Mouse (Mus musculus) CH12.LX (cell line): ENCODE results near the gene Net1. TPM values are rescaled to one million over a fixed set of nuclear protein-coding genes. Genes with fewer than 3 reads are reported as not detected.
"Not testable (repeated sequence)": the region's sequence is repeated elsewhere in the genome, so short reads cannot be mapped to it uniquely, and the experiment has no call there.

Source experiments
- DNase-seq: peaks from one replicate; pipeline ENCODE4 v3.0.0-alpha.2; 2013; ENCODE audit errors: extremely low read depth
- H3K27ac ChIP-seq: 2 replicates; pipeline ENCODE4 v1.5.1; 2012; ENCODE audit warnings: low read depth, mild to moderate bottlenecking, control low read depth, moderate library complexity; ENCODE audit not compliant: insufficient read depth
- H3K27me3 ChIP-seq: replicated peaks from 2 replicates; pipeline ENCODE3; 2012; ENCODE audit warnings: inconsistent platforms
- H3K36me3 ChIP-seq, 2 experiments: replicated peaks in 1 of 2; 2 replicates each; pipeline versions ENCODE3 to v1.6.1; 2012; ENCODE audit warnings: inconsistent platforms in 1 of 2, low read length in 1 of 2, mild to moderate bottlenecking in 1 of 2, mixed read lengths in 1 of 2, moderate library complexity in 1 of 2; ENCODE audit not compliant: control insufficient read depth in 1 of 2, insufficient read depth in 1 of 2
- H3K4me1 ChIP-seq, 2 experiments: 2 replicates each; pipeline ENCODE4 v1.6.1; 2012; ENCODE audit warnings: inconsistent platforms in 1 of 2, moderate library complexity in 1 of 2; ENCODE audit not compliant: insufficient read depth in 2 of 2, control insufficient read depth in 1 of 2
- H3K4me2 ChIP-seq: 2 replicates; pipeline ENCODE4 v1.6.1; 2012; ENCODE audit warnings: low read depth, mild to moderate bottlenecking, control low read depth; ENCODE audit not compliant: poor library complexity, insufficient read depth, severe bottlenecking
- H3K4me3 ChIP-seq, 3 experiments: fragments of 150-350 bp in 1 of 3; sonication (generic) in 1 of 3; replicated peaks in 1 of 3; 2 replicates each; pipeline versions ENCODE3 to v1.5.1; 2011 to 2012; ENCODE audit warnings: low read depth in 2 of 3, low read length in 2 of 3, mild to moderate bottlenecking in 2 of 3, moderate library complexity in 2 of 3, control low read depth in 1 of 3, improper control_type of control experiment in 1 of 3, inconsistent platforms in 1 of 3, mixed read lengths in 1 of 3; ENCODE audit not compliant: poor library complexity in 1 of 3
- H3K79me2 ChIP-seq: replicated peaks from 2 replicates; pipeline ENCODE4 v1.6.1; 2012; ENCODE audit warnings: mild to moderate bottlenecking, moderate library complexity; ENCODE audit not compliant: control insufficient read depth, poor library complexity, insufficient read depth, severe bottlenecking; ENCODE audit errors: extremely low read depth
- H3K9ac ChIP-seq: 2 replicates; pipeline ENCODE4 v1.6.1; 2012; ENCODE audit warnings: low read depth, mild to moderate bottlenecking, control low read depth, moderate library complexity; ENCODE audit not compliant: insufficient read depth
- H3K9me3 ChIP-seq: replicated peaks from 2 replicates; pipeline ENCODE3; 2012; ENCODE audit warnings: low read length, inconsistent platforms, mixed read lengths
- CTCF ChIP-seq, 2 experiments: IDR thresholded peaks in 1 of 2; conservative IDR thresholded peaks in 1 of 2; 2 replicates each; pipeline ENCODE4 v1.5.1; 2011 to 2012; ENCODE audit warnings: low read depth in 2 of 2, low read length in 2 of 2, improper control_type of control experiment in 1 of 2, inconsistent platforms in 1 of 2, mild to moderate bottlenecking in 1 of 2, moderate library complexity in 1 of 2
- E2F4 ChIP-seq: IDR thresholded peaks from 2 replicates; pipeline ENCODE4 v1.6.1; 2011; ENCODE audit warnings: low read depth, low read length, improper control_type of control experiment; ENCODE audit not compliant: insufficient replicate concordance
- ELF1 ChIP-seq: IDR thresholded peaks from 2 replicates; pipeline ENCODE4 v1.6.1; 2014; ENCODE audit warnings: low read depth, mild to moderate bottlenecking, inconsistent platforms, low read length, improper control_type of control experiment
- EP300 ChIP-seq: IDR thresholded peaks from 2 replicates; pipeline ENCODE4 v1.6.1; 2011; ENCODE audit warnings: low read length, improper control_type of control experiment
- ETS1 ChIP-seq: conservative IDR thresholded peaks from 2 replicates; pipeline ENCODE4 v1.6.1; 2012; ENCODE audit warnings: low read depth, mild to moderate bottlenecking, inconsistent platforms, low read length, improper control_type of control experiment, moderate library complexity
- GABPA ChIP-seq: IDR thresholded peaks from 2 replicates; pipeline ENCODE4 v1.6.1; 2012; ENCODE audit warnings: low read depth, low read length, improper control_type of control experiment, inconsistent platforms; ENCODE audit not compliant: insufficient replicate concordance
- MAFK ChIP-seq: IDR thresholded peaks from 2 replicates; pipeline ENCODE4 v1.6.1; 2011; ENCODE audit warnings: low read length, improper control_type of control experiment; ENCODE audit not compliant: insufficient replicate concordance
- MAX ChIP-seq: IDR thresholded peaks from 2 replicates; pipeline ENCODE4 v1.6.1; 2011; ENCODE audit warnings: low read length, improper control_type of control experiment
- MAZ ChIP-seq: IDR thresholded peaks from 2 replicates; pipeline ENCODE4 v1.6.1; 2012; ENCODE audit warnings: low read depth, mild to moderate bottlenecking, inconsistent platforms, low read length, improper control_type of control experiment, moderate library complexity
- MEF2A ChIP-seq: IDR thresholded peaks from 2 replicates; pipeline ENCODE4 v1.6.1; 2014; ENCODE audit warnings: low read depth, mild to moderate bottlenecking, inconsistent platforms, low read length, improper control_type of control experiment, borderline replicate concordance
- MXI1 ChIP-seq: IDR thresholded peaks from 2 replicates; pipeline ENCODE4 v1.6.1; 2011; ENCODE audit warnings: mild to moderate bottlenecking, low read depth, low read length, improper control_type of control experiment
- NRF1 ChIP-seq: IDR thresholded peaks from 2 replicates; pipeline ENCODE4 v1.6.1; 2014; ENCODE audit warnings: low read depth, mild to moderate bottlenecking, inconsistent platforms, low read length, improper control_type of control experiment, moderate library complexity
- PAX5 ChIP-seq: IDR thresholded peaks from 2 replicates; pipeline ENCODE4 v1.6.1; 2012; ENCODE audit warnings: low read length, inconsistent platforms, mixed read lengths
- POLR2A ChIP-seq: IDR thresholded peaks from 2 replicates; pipeline ENCODE4 v1.6.1; 2011; ENCODE audit warnings: low read depth, mild to moderate bottlenecking, improper control_type of control experiment, low read length
- RAD21 ChIP-seq: IDR thresholded peaks from 2 replicates; pipeline ENCODE4 v1.6.1; 2011; ENCODE audit warnings: low read depth, mild to moderate bottlenecking, low read length, improper control_type of control experiment, moderate library complexity
- SIN3A ChIP-seq: IDR thresholded peaks from 2 replicates; pipeline ENCODE4 v1.6.1; 2012; ENCODE audit warnings: low read length, improper control_type of control experiment, inconsistent platforms
- SMC3 ChIP-seq: IDR thresholded peaks from 2 replicates; pipeline ENCODE4 v1.6.1; 2011; ENCODE audit warnings: low read depth, low read length, improper control_type of control experiment
- TBP ChIP-seq: conservative IDR thresholded peaks from 2 replicates; pipeline ENCODE4 v1.6.1; 2011; ENCODE audit warnings: low read depth, low read length, improper control_type of control experiment
- UBTF ChIP-seq: IDR thresholded peaks from 2 replicates; pipeline ENCODE4 v1.6.1; 2012; ENCODE audit warnings: low read depth, mild to moderate bottlenecking, inconsistent platforms, low read length, improper control_type of control experiment, moderate library complexity
- USF1 ChIP-seq: IDR thresholded peaks from 2 replicates; pipeline ENCODE4 v1.6.1; 2014; ENCODE audit warnings: low read depth, mild to moderate bottlenecking, inconsistent platforms, low read length, improper control_type of control experiment
- ZMIZ1 ChIP-seq: IDR thresholded peaks from 2 replicates; pipeline ENCODE4 v1.6.1; 2012; ENCODE audit warnings: low read depth, mild to moderate bottlenecking, inconsistent platforms, low read length, improper control_type of control experiment
- dilution Hi-C: fragments of 300-500 bp; cut with MboI; formaldehyde crosslinking; loops from 2 replicates; pipeline ENCODE4 v1.14.3; 2020; ENCODE audit warnings: low sequenced_read_pairs; ENCODE audit not compliant: extremely low pct_unique_long_range_greater_than_20kb, extremely low pct_ligation_motif_present
- in situ Hi-C: fragments of 300-500 bp; cut with MboI; formaldehyde crosslinking; loops from 3 replicates; pipeline ENCODE4 v1.14.3; 2019; ENCODE audit warnings: low sequenced_read_pairs, low pct_ligation_motif_present, low pct_unique_long_range_greater_than_20kb, mixed read lengths
- polyA plus RNA-seq: library from polyadenylated mRNA; unstranded; fragments of >175 nt; gene quantifications from 2 replicates; pipeline ENCODE4 v1.2.1, GENCODE M21; 2012; ENCODE audit warnings: low read depth; ENCODE audit not compliant: insufficient read length
- total RNA-seq, 2 experiments: library from RNA; depleted of rRNA; stranded (reverse); fragments of 300-350 nt in 1 of 2; fragments of >200 nt in 1 of 2; gene quantifications; 2 replicates each; pipeline ENCODE4 v1.2.3; 2012 to 2014

Net1 gene
- total and polyA plus RNA-seq, 3 experiments, result 15.7 to 46.4 (median 22.7) TPM

DNA sequence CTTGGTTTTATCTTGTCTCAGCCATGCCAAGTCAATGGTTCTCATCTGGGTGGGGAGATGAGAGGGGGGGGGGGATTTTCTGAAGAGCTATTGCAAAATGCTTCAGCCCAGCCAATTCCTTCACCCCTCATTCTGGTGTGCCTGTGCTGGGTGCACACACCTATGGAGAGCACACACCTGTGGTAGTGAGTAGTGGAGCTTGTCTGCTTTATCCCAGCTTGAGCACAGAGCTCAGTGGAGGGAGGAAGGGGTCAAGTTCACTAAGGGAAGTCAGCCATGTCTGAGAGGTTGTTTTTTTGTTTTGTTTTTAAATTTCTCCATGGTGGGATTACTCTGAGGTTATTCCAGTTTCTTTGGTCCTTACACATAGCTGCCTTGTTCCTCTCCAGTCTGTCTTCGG lies 61.8 kb downstream of the Net1 start:
- H3K4me2 ChIP-seq, result no peak overlapping the region
- no peak overlapping the region for H3K4me3 ChIP-seq
- no peaks in the 10 kb centered on the region for H3K79me2 ChIP-seq
- in situ Hi-C loops (no loop called here), dilution Hi-C loops (no loop called here)
- TF ChIP-seq EP300 (no peak), SIN3A (no peak), RAD21 (no peak), UBTF (no peak), USF1 (no peak), MAFK (no peak), CTCF (conservative IDR thresholded peaks at IDR 0.05 in 1 of 2, IDR thresholded peaks at IDR 0.05 in 1 of 2; ENCODE audit: low read depth in 2 of 2, low read length in 2 of 2) (no peak)
- H3K36me3 ChIP-seq, result no peaks in the 10 kb centered on the region
- no peaks in the 10 kb centered on the region for H3K27me3 ChIP-seq
- H3K9ac ChIP-seq, result no peak overlapping the region
- H3K27ac ChIP-seq, result no peak overlapping the region
- H3K9me3 ChIP-seq, result no peaks in the 10 kb centered on the region
- DNase-seq, result no peak
- peaks cover 0 to 14% of the 10 kb centered on the region in 2 experiments; a peak in 2 of 4 replicates for H3K4me1 ChIP-seq

DNA sequence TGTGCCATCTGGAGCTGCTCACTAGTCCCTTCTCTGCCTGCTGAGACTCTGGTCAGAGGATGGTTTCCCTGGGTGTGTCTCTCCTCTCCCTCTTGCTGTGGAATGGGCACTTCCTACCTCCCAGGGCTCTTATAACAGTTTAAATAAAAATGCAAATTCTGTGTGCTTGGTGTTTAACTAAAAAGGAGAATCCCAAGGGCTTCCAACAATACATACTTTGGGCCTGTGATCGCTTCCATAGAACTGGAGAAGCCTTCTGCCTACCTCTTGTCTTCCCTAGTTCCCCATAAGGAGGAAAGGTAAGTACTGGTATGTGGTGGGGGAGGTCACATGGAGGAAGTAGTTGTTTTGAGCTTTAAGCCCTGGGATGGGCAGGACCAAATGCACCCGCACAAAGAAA lies 63.2 kb downstream of the Net1 start:
- Histone ChIP-seq H3K79me2 (no peaks in the 10 kb centered on the region), H3K27me3 (no peaks in the 10 kb centered on the region), H3K4me2 (no peak overlapping the region), H3K9ac (no peak overlapping the region), H3K4me3 (no peak overlapping the region), H3K9me3 (no peaks in the 10 kb centered on the region), H3K4me1 (peaks cover 0 to 14% of the 10 kb centered on the region in 2 experiments; a peak in 2 of 4 replicates), H3K27ac (no peak overlapping the region), H3K36me3 (no peaks in the 10 kb centered on the region)
- TF ChIP-seq ELF1, result no peak
- no peak for TF ChIP-seq POLR2A
- no peak for TF ChIP-seq CTCF (conservative IDR thresholded peaks at IDR 0.05 in 1 of 2, IDR thresholded peaks at IDR 0.05 in 1 of 2; ENCODE audit: low read depth in 2 of 2, low read length in 2 of 2)
- TF ChIP-seq SMC3, result no peak
- no peak for TF ChIP-seq ZMIZ1
- TF ChIP-seq MEF2A, result no peak
- TF ChIP-seq MXI1, result no peak
- TF ChIP-seq TBP, result no peak
- no peak for TF ChIP-seq ETS1
- TF ChIP-seq MAZ, result no peak
- TF ChIP-seq E2F4, result no peak
- no peak for TF ChIP-seq UBTF
- no peak for TF ChIP-seq MAX
- TF ChIP-seq GABPA, result no peak
- TF ChIP-seq NRF1, result no peak
- TF ChIP-seq SIN3A, result no peak
- TF ChIP-seq PAX5, result no peak
- no peak for DNase-seq
- dilution Hi-C loops, result no loop called here
- in situ Hi-C loops, result no loop called here

DNA sequence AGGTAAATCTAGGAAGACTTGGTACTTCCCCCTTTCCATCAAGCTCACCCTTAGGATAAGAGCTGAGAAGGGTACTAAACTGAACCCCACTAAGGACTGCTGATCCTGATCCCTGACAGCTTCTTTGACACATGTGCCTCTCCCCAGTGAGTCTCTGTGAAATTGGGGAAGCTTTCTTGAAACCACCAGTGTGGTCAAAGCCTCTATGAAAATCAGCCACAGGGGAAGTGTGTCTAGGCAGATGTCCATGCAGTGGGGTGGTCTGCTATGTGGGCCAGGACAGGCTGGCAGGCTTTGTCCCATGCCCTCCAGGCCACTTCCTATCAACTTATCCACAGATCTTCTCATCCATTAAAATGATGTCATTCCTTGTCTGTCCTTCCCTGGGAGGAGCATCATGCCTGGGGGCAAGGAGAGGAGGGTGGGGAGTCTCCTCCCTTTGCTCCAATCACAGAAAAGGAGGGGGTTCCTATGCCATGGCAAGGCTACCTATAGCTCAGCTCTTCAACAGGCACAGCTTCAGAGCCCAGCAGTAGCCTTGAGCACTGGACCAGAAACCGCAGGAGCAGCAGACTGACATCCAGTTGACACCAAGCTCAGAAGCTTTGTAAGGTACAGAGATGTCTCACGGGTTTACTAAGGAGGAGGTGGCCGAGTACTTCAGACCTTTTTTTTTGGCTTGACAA lies 64.2 kb downstream of the Net1 start, which contains the start of gene Calm5:
Gene Calm5, plus strand, starts transcription at position 526 of the 686 bp plus-strand sequence.
- not testable (repeated sequence) for H3K4me2 ChIP-seq, H3K9ac ChIP-seq

More for the DNA sequence above, 64.2 kb downstream of the Net1 start, which contains the start of gene Calm5:
- peaks cover 0 to 14% of the 10 kb centered on the region in 2 experiments; a peak in 2 of 4 replicates for H3K4me1 ChIP-seq
- H3K27ac ChIP-seq, H3K79me2 ChIP-seq, H3K36me3 ChIP-seq, dilution Hi-C loops, DNase-seq, in situ Hi-C loops, H3K4me3 ChIP-seq, H3K9me3 ChIP-seq, H3K27me3 ChIP-seq: not testable (repeated sequence)
